Mouse (Mus musculus) embryonic fibroblast, embryonic 13.5 days (primary cell): ENCODE measurements around the gene Gm11541.

Source experiments
- CTCF ChIP-seq: IDR thresholded peaks from 2 replicates; pipeline ENCODE4 v1.5.1; 2011; ENCODE audit warnings: mild to moderate bottlenecking, control low read depth, low read length, moderate library complexity, borderline replicate concordance; ENCODE audit not compliant: insufficient read depth
- POLR2A ChIP-seq: IDR thresholded peaks from 2 replicates; pipeline ENCODE4 v1.6.1; 2011; ENCODE audit warnings: low read depth, mild to moderate bottlenecking, control low read depth, low read length, moderate library complexity

DNA sequence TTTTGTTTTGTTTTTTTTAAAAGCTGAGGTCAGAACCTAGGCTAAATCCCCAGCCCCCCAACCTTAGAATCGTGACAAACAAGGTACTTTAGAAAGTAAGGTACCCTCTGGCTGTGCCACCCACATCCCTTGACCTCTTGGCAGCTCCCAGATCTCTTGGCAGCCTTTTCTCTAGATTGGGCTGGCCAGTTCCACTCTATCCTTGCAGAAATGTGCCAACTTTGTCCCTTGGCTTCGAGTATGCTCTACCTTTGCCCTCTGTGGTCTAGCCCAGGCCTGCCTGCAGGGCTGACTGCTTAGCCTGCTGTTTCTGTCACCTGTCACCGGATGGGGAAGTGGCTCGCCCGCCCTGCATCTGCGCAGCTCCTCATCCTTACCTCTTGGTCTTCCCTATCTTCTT is 39.0 kb downstream of the Gm11541 start:
- TF ChIP-seq POLR2A (no peak), CTCF (no peak)
